Mouse (Mus musculus) neural tube, embryonic 12.5 days (tissue): Measurements from ENCODE around the gene Hist1h2bh. TPM values are rescaled to one million over a fixed set of nuclear protein-coding genes. Genes with fewer than 3 reads are reported as not detected.
A peak's percentile ranks its signal among the peaks of the same experiment; 100 is the strongest.

Experiments used
- ATAC-seq: fragments of 200-750 bp; cut with Nextera tagmentation; 2 replicates; pipeline ENCODE4 v1.8.0; 2017; ENCODE audit warnings: low read depth, mild to moderate bottlenecking, moderate TSS enrichment, moderate library complexity; ENCODE audit not compliant: low FRiP score
- H3K27ac ChIP-seq: fragments of 300-500 bp; sonication (generic); 2 replicates; pipeline ENCODE4 v1.5.1; 2016
- H3K27me3 ChIP-seq: fragments of 300-500 bp; sonication (generic); replicated peaks from 2 replicates; pipeline ENCODE4 v1.6.1; 2016; ENCODE audit warnings: mild to moderate bottlenecking
- H3K36me3 ChIP-seq: fragments of 300-500 bp; sonication (generic); 2 replicates; pipeline ENCODE4 v1.6.1; 2016; ENCODE audit warnings: mild to moderate bottlenecking
- H3K4me1 ChIP-seq: fragments of 300-500 bp; sonication (generic); 2 replicates; pipeline ENCODE4 v1.6.1; 2016
- H3K4me2 ChIP-seq: fragments of 300-500 bp; sonication (generic); replicated peaks from 2 replicates; pipeline ENCODE4 v1.6.1; 2016; ENCODE audit warnings: mild to moderate bottlenecking
- H3K4me3 ChIP-seq: fragments of 300-500 bp; sonication (generic); 2 replicates; pipeline ENCODE4 v1.5.1; 2016
- H3K9ac ChIP-seq: fragments of 300-500 bp; sonication (generic); 2 replicates; pipeline ENCODE4 v1.6.1; 2016; ENCODE audit warnings: mild to moderate bottlenecking
- H3K9me3 ChIP-seq: fragments of 300-500 bp; sonication (generic); 2 replicates; pipeline ENCODE4 v1.6.1; 2016; ENCODE audit warnings: mild to moderate bottlenecking
- WGBS: fragments of 180-500 bp; shearing (Covaris S2); methylation state at CpG from one replicate; pipeline ENCODE4 v1.1.7; 2016; 5-methylcytosine and 5-hydroxymethylcytosine counted together
- polyA plus RNA-seq: library from polyadenylated mRNA; unstranded; fragments of >200 nt; fragmentation: Nextera tagmentation; extraction: Ambion mirVana; gene quantifications from 2 replicates; pipeline ENCODE4 v1.2.1, GENCODE M21; 2016

The Hist1h2bh gene
- polyA plus RNA-seq, 1 experiment from 2014 or later, result 0.63 TPM

- Histone ChIP-seq H3K4me1 (peaks cover 9% of the 10 kb centered on the region), H3K36me3 (no peaks in the 10 kb centered on the region), H3K27me3 (peaks cover 2% of the 10 kb centered on the region; the same call in 1 of the 2 replicates), H3K4me3 (no peak overlapping the region), H3K9me3 (no peaks in the 10 kb centered on the region), H3K9ac (no peak overlapping the region), H3K4me2 (no peak overlapping the region; the same call in 1 of the 2 replicates), H3K27ac (no peak overlapping the region)
- WGBS, result 1% methylated on average over 9 of the region's 9 CpGs
- no peak for ATAC-seq
Measured at GRCm38 (mm10) chr13:23503797-23504196, 39.4 kb downstream of the Hist1h2bh start.

- WGBS, result 40% methylated on average over 4 of the region's 4 CpGs
- Histone ChIP-seq H3K4me2 (no peak overlapping the region), H3K4me1 (peaks cover 16% of the 10 kb centered on the region), H3K9me3 (no peaks in the 10 kb centered on the region), H3K27me3 (peaks cover 4% of the 10 kb centered on the region; the same call in 1 of the 2 replicates), H3K27ac (no peak overlapping the region), H3K36me3 (no peaks in the 10 kb centered on the region), H3K4me3 (no peak overlapping the region), H3K9ac (no peak overlapping the region)
- no peak for ATAC-seq
Measured at GRCm38 (mm10) chr13:23502916-23503315, 40.3 kb downstream of the Hist1h2bh start.

- ATAC-seq, result no peak
- WGBS, result 34% methylated on average over 9 of the region's 9 CpGs
- Histone ChIP-seq H3K9me3 (no peaks in the 10 kb centered on the region), H3K9ac (no peak overlapping the region), H3K4me1 (peaks cover 16% of the 10 kb centered on the region), H3K4me3 (no peak overlapping the region), H3K4me2 (0 out of 2 replicates have a peak overlapping the region, but pooled peaks have one; percentile 40), H3K27me3 (peaks cover 4% of the 10 kb centered on the region; the same call in 1 of the 2 replicates), H3K36me3 (no peaks in the 10 kb centered on the region), H3K27ac (no peak overlapping the region)
Measured at GRCm38 (mm10) chr13:23502031-23502567, 41.1 kb downstream of the Hist1h2bh start.

GRCm38 (mm10) chr13:23501511-23501910, 41.7 kb downstream of the Hist1h2bh start:
- H3K9me3 ChIP-seq, result no peaks in the 10 kb centered on the region
- no peak overlapping the region for H3K4me3 ChIP-seq
- 25% methylated on average over 5 of the region's 5 CpGs for WGBS
- H3K9ac ChIP-seq, result no peak overlapping the region
- no peaks in the 10 kb centered on the region for H3K36me3 ChIP-seq
- no peak for ATAC-seq
- peaks cover 4% of the 10 kb centered on the region; the same call in 1 of the 2 replicates for H3K27me3 ChIP-seq
- H3K27ac ChIP-seq, result no peak overlapping the region
- peak overlapping the region; percentile 40 for H3K4me2 ChIP-seq
- H3K4me1 ChIP-seq, result peaks cover 16% of the 10 kb centered on the region

- Histone ChIP-seq H3K4me1 (peaks cover 12% of the 10 kb centered on the region), H3K9me3 (no peaks in the 10 kb centered on the region), H3K27me3 (peaks cover 4% of the 10 kb centered on the region; the same call in 1 of the 2 replicates), H3K4me3 (no peak overlapping the region), H3K4me2 (no peak overlapping the region), H3K36me3 (no peaks in the 10 kb centered on the region), H3K27ac (no peak overlapping the region), H3K9ac (no peak overlapping the region)
- WGBS, result under 1% methylated on average over 17 of the region's 17 CpGs
- no peak; the same call in 1 of the 2 replicates for ATAC-seq
Measured at GRCm38 (mm10) chr13:23500424-23501200, 42.6 kb downstream of the Hist1h2bh start.

- WGBS, result 3% methylated on average over 7 of the region's 7 CpGs
- ATAC-seq, result no peak
- no peaks in the 10 kb centered on the region for H3K9me3 ChIP-seq
Measured at GRCm38 (mm10) chr13:23499943-23500342, 43.2 kb downstream of the Hist1h2bh start.

GRCm38 (mm10) chr13:23498653-23499052, 44.5 kb downstream of the Hist1h2bh start:
- no peak overlapping the region for H3K9ac ChIP-seq
- WGBS, result 8% methylated on average over 10 of the region's 10 CpGs
- H3K4me2 ChIP-seq, result peak overlapping the region; percentile 43
- no peak overlapping the region for H3K27ac ChIP-seq
- H3K9me3 ChIP-seq, result no peaks in the 10 kb centered on the region
- H3K27me3 ChIP-seq, result peaks cover 4% of the 10 kb centered on the region; the same call in 1 of the 2 replicates
- 0 out of 2 replicates have a peak, but pooled peaks cover 7% of the 10 kb centered on the region for H3K4me1 ChIP-seq
- no peak for ATAC-seq
- no peak overlapping the region for H3K4me3 ChIP-seq
- H3K36me3 ChIP-seq, result no peaks in the 10 kb centered on the region

More at GRCm38 (mm10) chr13:23499943-23500342, 43.2 kb downstream of the Hist1h2bh start:
- Histone ChIP-seq H3K27ac (no peak overlapping the region), H3K27me3 (peaks cover 4% of the 10 kb centered on the region; the same call in 1 of the 2 replicates), H3K36me3 (no peaks in the 10 kb centered on the region), H3K4me1 (0 out of 2 replicates have a peak, but pooled peaks cover 7% of the 10 kb centered on the region), H3K4me3 (no peak overlapping the region), H3K9ac (no peak overlapping the region), H3K4me2 (no peak overlapping the region)

- Histone ChIP-seq H3K9ac (no peak overlapping the region), H3K27ac (no peak overlapping the region), H3K4me2 (peak overlapping the region; percentile 43), H3K9me3 (no peaks in the 10 kb centered on the region), H3K36me3 (no peaks in the 10 kb centered on the region), H3K4me3 (0 out of 2 replicates have a peak overlapping the region, but pooled peaks have one; percentile 9), H3K4me1 (0 out of 2 replicates have a peak, but pooled peaks cover 7% of the 10 kb centered on the region), H3K27me3 (peaks cover 4% of the 10 kb centered on the region; the same call in 1 of the 2 replicates)
- 0 out of 2 replicates have a peak, but pooled peaks have one; percentile 17 for ATAC-seq
- 1% methylated on average over 19 of the region's 19 CpGs for WGBS
Measured at GRCm38 (mm10) chr13:23497656-23498321, 45.4 kb downstream of the Hist1h2bh start.

- Histone ChIP-seq H3K4me1 (0 out of 2 replicates have a peak, but pooled peaks cover 7% of the 10 kb centered on the region), H3K27me3 (peaks cover 4% of the 10 kb centered on the region; the same call in 1 of the 2 replicates), H3K4me2 (no peak overlapping the region), H3K36me3 (no peaks in the 10 kb centered on the region), H3K27ac (no peak overlapping the region), H3K9me3 (no peaks in the 10 kb centered on the region), H3K4me3 (no peak overlapping the region), H3K9ac (no peak overlapping the region)
- ATAC-seq, result no peak
- WGBS, result 78% methylated on average over 6 of the region's 6 CpGs
Measured at GRCm38 (mm10) chr13:23495526-23495925, 47.7 kb downstream of the Hist1h2bh start.

GRCm38 (mm10) chr13:23491990-23492389, 51.2 kb downstream of the Hist1h2bh start:
- no peaks in the 10 kb centered on the region for H3K36me3 ChIP-seq
- no peaks in the 10 kb centered on the region for H3K27me3 ChIP-seq
- 0 out of 2 replicates have a peak, but pooled peaks cover 10% of the 10 kb centered on the region for H3K4me1 ChIP-seq
- H3K9ac ChIP-seq, result no peak overlapping the region
- H3K4me3 ChIP-seq, result no peak overlapping the region
- H3K9me3 ChIP-seq, result no peaks in the 10 kb centered on the region
- no peak overlapping the region for H3K27ac ChIP-seq
- ATAC-seq, result peak; percentile 46; the same call in 1 of the 2 replicates
- WGBS, result 3% methylated on average over 14 of the region's 14 CpGs
- H3K4me2 ChIP-seq, result peak overlapping the region; percentile 52
